Mouse (Mus musculus) c-Kit-positive CD71-positive TER-119-positive erythroid progenitor cells, embryonic 14.5 days (primary cell): ENCODE data around the gene Itga2.
A peak's percentile ranks its signal among the peaks of the same experiment; 100 is the strongest.

Source experiments
- DNase-seq: peaks from one replicate; pipeline ENCODE4 v3.0.0-alpha.2; 2013; ENCODE audit warnings: low spot score

Itga2 gene

DNA sequence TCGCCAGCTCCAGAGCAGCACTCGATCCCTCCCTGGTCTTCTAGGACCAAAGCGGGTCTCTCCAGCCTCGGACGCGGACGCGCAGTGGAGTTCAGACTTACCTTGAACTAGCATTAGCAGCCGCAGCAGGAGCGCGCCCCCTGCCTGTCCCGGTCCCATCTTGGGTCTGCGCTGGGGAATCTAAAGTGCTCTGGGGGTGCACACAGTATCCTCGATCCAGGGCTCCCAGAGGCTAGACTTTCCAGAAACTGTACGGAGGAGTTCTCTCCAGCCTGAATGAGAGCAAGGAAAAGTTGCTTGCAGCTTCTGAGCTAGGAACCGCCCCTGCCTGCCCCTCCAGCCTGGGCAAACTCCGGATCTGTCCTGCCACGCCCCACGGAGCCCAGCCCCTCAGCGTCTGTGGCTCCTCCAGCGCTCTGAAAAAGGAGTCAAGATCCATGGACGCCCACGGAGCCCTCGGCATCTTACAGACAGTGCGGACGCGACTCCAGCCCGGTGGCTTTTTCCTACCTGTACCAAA lies at the start of gene Itga2:
Gene Itga2, minus strand, starts transcription at position 326 of the 520 bp plus-strand sequence.
- peak; percentile 1 for DNase-seq

DNA sequence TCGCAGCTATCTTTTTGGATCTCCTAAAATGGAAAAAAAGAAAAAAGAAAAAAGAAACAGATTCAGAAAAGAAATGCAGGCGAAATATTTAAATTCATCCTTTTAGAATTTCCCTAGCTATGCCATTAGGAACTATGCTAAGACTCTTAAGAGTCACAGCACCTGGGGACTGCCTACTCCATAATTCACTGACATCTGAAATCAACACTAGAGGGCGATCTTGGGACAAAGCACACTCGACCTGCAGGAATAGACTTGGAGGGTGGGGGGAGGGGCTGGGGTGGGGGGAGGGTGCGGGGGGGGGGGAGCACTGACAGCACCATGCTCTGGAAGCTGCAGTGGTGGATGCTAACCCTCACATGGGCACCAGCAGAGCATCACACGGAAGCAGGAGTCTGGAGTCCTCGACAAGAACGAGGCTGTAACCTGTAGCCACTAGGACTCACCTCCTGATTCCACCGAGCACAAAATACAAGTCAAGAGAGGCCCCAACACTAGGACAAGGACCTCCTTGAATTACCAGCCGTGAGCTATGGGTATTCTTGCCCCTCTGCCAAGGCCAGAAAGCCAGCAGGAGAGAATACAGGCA lies 49.0 kb upstream of the Itga2 start:
- DNase-seq: no peak

DNA sequence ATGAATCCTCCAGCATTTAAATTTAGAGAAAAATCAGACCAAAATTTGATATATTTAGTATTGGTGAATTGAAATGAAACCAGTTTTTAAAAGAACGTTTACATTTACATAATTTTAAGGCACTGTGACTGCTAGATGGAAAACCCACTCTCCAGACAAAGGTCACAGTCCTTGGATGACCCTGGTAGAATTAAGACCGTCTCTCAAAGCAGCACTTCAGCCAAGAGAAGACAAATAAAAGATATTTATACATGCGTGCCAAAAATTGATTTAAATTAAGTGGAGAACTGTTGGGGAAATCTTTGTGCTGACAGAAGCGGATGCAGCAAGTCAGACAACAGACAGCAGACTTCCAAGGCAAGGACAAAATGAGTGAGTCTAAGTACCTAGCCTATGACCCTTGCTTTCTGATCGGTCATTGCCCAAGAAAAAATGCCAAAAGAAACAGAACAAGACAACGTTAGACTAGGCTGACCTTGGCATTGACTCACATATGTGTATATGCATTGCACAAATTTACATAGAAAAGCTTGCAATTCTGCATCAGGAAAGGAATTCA lies 42.7 kb upstream of the Itga2 start:
- no peak for DNase-seq

DNA sequence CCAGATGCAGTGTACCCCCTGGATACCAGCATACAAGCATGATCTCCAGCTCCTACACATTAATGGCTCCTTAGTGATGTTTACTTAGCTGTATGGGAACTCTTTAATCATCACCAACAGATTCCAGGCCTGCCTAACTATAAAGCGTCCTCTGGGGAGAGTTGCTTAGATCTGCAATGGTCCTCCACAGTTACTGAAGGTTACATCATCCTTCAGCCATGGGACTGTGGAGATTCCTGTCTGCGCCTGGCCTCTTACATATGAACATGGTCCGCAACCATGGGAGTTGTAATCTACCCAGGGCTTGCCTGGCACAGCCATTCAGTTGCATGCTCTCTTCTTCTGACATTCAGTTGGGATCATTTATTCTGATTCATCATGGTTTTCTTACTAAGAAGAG lies 40.0 kb upstream of the Itga2 start:
- DNase-seq: no peak

DNA sequence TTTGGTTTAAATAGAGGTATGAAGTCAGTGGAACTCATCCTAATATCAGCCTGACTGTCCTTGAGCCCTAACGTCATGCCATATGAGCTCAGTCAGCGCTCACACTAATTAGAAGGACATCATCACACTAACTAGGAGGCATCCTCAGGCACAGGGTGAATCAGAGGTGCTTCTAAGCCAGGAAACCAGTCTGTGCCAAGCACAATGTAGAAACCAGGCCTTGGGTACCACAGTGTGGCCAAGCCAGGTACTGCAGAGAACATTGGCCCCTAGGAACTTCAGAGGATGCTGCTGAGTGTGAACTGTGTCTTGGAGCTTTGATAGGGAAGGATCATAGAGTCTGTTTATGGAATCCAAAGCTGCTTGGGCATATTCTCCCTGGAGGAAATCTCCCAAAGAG lies 32.3 kb upstream of the Itga2 start:
- peak; percentile 24 for DNase-seq

DNA sequence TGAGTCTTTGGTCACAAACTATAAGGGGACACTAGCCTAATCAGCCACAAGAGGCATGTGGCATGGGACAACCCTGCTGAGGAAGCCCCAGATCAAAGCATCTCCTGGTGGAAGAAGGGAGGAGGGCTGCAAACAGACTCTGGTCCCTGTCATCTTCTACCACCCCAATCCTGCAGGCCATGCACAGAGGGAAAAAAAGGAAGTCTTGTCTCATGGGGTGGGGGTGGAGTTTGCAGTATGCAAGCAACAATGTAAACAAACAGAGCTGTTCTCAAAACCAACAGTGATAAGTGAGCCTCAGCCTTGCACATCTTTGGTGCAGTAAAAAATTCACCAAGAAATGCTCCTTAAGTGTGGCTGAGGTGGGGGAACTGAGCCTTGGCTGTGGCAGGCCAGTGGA lies 22.6 kb upstream of the Itga2 start:
- no peak for DNase-seq

DNA sequence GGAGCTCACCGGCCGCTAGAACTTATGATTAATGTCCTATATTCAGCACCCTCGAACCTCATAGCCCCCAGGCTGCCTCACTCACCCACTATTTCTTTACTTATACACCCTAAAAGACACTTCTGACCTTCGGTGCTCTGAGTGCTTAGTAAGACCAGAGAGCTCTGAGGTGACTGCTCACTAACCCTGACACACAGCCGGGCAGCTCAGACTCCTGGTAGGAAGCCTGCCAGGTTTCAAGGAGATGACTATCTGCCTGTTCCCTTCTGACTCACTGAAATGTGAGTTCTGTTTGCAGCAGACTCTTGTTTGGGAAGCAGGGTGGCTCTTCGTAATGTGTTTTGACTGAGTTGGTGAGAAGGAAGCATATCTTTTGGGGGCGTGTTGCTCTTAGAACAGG lies 1.6 kb upstream of the Itga2 start:
- DNase-seq: no peak

DNA sequence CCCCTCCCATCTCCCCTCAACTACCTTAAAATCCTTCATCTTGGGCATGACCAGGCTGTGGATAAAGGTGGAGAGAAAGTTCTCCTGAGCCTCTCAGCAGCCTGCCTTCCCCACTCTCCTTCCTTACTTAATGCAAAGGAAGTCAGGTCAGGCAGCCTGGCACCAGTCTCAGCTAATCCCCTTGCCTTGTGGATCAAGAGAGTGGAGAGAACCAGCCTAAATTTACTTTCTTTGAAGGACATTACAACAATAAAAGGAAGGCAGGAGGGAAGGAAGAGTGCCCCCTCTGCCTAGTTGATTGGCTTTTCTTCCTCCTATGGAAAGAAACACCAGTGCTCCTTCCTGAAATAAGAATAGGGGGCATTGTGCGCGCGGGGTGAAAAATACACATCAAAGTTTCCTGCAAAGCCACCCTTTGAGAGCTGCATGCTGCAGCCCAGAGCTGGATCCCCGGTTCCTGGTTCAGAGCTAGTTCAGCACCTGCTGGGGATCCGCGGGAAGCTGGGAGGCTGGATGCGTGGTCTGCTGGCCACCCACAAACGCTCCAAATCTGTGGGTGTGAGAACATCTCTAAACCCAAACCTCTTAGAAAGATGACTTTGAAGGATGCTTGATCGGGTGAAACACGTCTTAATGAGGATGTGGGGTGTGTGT lies 777 bp downstream of the Itga2 start:
- DNase-seq: no peak

DNA sequence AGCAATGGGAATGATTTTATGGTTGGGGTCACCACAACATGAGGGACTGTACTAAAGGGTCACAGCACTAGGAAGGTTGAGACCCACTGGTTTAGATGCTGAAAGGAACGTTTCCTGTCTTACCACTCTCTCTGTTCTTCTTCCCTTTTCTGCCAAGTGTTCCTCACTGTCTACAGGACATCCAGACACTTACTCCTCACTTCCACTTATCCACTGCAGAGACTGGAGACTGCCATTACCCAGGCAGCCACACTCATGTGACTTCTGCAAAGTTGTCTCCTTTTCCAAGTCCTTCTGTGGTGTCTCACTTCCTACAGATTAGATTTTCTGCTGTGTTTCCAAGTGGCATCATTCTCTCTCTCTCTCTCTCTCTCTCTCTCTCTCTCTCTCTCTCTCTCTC lies 7.1 kb downstream of the Itga2 start:
- no peak for DNase-seq

DNA sequence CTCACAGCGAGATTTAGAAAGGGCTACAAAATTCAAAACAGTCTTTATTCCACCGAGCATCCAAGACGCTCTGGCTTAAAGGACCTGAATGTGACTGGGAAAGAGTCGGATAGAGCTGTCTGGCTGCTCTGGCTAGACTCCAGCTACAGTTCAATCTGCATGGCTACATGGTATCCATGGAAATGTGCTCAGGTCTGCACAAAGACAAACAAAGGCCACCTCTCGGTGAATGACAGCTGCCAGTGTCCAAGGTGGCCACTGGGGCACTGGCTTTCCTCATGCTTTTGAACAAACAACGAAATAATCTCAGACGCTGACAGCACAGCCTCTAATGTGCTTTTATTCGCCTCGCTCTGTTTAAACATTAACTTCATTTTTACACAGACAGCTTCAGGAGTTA lies 8.6 kb downstream of the Itga2 start:
- no peak for DNase-seq

DNA sequence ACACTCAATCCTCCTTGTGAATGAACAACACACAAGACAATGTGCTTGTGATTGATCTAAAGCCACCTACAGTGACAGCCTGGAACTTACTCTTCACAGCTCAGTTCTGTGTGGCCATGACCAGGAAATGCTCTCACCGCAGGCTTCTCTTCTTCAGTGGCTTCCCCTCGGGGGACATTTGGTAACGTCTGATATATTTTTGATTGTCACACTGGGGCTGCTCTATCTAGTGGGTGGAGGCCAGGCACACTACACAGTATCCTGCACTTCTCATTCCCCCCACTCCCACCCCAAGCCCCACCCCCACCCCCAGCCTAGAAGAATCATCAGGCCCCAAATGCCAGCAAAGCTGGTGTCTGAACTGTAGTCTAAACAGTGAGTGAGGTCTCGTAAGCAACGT lies 16.1 kb downstream of the Itga2 start:
- no peak for DNase-seq

DNA sequence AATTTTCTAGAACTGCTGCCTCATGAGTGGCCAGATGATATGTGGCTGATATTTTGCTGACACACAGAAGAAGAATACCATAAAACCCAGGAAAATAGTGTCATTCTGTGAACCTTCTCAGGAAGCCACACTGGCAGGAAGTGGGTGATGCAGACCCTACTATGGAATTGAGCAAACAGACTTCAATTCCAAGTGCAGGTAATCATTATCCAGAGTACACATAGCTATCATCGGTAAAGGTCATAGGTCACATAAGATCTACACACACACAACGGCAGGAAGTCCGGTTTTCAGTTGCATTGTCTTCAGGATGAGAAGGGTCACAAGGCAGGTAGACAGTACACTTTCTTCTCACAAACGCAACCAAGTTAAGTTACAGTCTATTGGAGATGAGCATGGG lies 16.9 kb downstream of the Itga2 start:
- DNase-seq: no peak

DNA sequence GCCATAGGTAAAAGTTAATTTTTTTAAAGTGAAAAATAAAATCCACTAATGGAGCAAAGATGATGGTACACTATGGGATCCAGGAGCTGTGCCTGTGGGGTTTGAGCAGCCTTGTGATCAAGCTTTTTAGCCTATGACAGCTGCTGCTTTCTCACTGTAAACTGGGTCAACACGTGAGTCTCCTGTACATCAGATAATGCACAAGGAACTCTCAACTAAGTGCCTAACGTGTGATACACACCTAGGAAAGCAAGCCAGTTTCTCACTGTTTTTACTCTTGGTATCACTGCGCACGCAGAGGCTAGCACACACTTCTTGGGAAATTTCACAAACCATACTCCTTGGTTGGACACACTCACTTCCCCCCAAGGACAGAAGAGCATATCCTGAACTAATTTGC lies 17.3 kb downstream of the Itga2 start:
- DNase-seq: no peak

DNA sequence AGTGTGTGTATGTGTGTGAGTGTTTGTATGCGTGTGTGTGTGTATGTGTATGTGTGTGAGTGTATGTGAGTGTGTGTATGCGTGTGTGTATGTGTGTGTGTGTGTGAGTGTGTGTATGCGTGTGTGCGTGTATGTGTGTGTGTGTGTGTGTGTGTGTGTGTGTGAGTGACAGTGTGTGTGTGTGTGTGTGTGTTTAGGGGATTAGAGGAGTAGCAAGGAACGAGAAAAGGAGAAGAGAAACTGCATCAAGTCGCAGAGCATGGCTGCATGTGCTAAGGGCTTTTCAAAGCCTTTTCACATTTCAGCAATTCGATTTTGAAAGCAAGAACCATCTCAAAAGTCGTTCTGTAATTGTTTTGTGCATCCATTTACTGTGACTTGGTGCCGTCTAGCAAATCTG lies 21.3 kb downstream of the Itga2 start:
- DNase-seq: no peak

DNA sequence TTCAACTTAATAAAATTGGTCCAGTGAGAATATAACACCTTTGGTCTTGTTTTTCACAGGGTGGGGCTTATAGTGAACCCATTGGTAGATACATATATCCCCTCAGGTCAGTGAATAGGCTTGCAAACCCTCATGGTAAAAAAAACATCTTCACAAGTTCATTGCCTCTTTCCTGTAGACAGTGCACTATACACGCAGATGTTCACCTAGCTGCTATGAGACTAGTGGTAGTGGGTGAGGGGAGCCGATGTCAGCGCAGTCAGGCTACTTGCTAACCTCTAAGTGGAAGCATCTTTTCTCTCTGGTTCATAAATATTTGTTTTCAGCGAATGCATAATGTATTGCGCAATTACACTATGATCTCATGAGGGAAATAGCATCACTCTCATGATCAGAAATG lies 22.4 kb downstream of the Itga2 start:
- no peak for DNase-seq

DNA sequence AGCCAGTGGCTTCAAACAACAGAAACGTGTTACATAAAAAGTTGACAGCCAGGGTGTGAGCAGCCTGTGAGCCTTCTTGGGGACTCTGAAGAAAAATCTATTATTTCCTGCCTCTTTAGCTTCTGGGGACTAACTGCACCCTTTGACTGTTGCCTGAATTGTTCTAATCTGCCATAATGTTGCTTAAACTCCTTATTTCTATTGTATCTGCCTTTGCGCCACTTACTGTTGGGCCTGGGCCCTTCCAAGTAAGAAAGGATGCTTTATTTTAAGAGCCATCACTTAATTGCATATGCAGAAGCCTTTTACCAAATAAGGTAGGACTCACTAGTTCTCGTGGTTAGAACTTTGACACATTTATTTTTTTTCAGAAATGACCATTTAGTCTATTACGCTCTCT lies 24.0 kb downstream of the Itga2 start:
- DNase-seq: no peak

DNA sequence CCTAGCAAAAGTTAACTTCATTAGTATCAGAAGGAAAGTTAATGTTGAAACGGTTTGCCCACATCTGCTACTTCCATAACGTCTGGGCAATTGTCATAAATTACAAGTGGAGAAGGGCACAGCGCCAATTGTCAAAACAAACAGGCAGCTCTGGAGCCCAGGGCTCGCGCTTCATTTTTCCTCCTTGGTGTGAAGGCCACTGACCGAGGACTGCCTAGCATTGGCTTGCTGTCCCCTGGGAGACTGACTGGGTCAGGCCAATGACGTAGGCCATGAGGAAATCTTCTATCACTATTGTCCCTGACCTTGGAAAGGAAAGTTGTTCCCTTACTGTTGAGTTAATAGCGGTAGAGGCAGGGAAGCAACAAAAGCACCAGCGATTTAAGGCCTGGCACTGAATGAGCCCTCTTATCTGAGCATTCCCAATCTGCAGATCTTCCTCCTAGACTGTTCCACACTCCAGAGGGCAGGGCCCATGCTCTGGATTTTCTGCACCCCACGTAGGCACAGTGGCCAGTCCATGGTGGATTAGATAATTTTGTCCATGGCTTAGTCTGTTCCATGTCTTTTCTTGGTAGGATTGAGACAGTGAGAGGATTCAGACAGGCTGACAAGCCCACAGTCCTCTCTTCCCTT lies 35.0 kb downstream of the Itga2 start:
- DNase-seq: no peak

DNA sequence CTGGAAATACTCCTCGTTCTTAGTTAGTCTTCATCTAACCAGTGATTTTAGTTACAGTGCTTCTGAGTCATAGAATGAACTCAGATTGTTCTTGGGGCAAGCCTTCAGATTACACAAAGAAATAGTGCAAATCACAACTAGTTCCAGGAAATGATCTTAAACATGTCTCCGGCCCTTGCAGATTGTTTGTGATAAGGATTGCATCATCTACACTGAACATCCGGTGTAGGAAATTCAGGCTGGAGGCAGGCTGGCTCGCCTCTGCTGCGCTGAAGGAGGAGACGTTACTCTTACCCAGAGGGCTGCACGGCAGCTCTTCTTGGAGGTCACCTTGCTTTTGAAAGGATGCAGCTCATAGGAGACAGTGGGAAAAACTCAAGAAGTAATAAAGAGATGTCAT lies 36.0 kb downstream of the Itga2 start:
- DNase-seq: no peak

DNA sequence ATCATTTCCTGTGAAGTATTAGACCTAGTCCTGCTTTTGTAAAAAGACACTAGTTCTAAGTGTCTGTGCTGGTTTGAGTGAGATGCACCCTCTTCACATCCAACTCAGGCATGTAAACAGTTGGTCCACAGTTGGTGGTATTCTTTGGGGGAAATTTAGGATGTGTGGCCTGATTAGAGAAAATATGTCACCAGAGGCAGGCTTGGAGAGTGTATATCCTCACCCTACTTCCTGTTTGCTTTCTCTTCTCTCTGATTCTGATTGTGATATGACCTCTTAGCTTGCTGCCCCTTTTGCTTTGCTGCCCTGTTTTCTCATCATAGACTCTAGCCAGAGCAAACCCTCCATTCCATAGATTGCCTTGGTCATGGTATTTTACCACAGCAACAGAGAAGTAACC lies 37.2 kb downstream of the Itga2 start:
- DNase-seq: no peak

DNA sequence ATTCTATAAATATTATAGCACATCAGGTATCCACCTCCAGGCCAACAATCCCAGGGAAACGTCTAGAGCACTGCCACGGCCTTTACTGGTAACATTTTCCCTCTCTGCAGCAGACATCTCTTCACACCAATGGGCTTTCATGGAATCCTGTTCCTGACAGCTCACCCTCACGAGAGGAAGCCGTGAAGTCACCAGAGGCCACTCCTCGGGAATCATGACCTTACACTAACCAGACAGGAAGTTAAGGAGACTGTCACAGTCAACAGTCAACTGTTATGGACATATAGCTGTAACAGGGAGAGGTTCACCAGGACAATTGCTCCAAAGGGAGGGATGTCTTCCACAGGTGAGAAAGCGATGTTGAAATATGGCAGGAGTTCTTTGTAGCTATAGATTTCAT lies 40.2 kb downstream of the Itga2 start:
- no peak for DNase-seq

DNA sequence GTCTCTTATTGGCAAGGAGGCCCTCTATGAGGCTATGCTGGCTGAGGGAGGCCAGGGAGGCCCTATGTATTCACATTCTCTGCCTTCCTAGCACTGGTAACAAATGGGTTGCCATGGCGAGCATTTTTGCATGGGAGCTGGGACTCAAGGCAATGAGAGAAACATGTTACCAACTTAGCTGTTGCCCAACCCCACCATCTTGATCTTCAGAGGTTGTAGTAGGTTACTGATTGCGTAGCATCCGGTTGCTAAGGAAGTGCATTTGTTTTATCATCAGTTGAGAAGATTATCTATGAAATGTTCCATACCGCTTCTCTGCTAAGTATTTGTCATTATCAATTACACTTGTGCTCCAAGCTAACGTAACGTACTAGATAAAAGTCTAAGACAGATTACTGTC lies 44.2 kb downstream of the Itga2 start:
- DNase-seq: no peak

DNA sequence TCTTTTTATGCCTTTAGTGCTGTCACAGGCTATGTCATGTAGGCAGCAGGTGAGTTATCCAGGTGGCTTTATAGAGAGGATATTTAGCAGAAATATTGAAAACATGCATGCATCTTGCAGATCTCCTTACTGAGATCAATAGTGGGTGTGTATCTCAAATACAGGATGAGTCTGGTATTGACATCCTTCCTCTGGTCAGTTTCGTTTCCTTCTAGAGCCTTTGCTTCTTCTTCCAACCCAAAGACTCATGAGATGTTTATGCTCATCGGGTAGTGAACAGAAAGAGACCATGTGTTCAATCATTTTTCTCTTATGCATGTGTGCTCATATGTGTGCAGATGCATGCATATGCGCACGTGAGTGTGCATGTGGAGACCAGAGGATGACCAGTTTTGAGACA lies 44.6 kb downstream of the Itga2 start:
- no peak for DNase-seq

DNA sequence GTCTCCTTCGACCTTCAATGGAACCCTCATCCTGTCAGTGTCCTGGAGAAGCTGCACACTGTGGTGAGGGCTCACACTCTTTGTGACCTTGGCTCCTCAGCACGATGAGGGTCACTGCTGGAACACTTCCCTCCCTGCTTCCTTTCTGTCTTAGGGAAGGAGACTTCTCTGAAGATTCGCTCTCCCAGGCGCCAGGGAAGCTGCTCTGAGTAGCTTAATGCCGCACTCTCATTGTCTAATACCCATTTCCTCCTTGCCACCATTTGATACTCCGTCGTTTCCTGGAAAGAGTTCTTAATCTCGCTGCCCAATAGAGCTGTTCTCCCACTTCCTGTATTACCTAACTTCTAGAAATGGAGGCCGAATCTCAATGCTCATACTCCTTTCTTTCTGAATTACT lies 46.7 kb downstream of the Itga2 start:
- no peak for DNase-seq
